Mouse (Mus musculus): ENCODE results near the gene Suv39h2. TPM values are rescaled to one million over a fixed set of nuclear protein-coding genes. Genes with fewer than 3 reads are reported as not detected.

Suv39h2 gene
- 2.8 and 3.1 TPM in 2 replicates for polyA plus RNA-seq (2015; fragmentation: Nextera tagmentation; extraction: Ambion mirVana)

DNA sequence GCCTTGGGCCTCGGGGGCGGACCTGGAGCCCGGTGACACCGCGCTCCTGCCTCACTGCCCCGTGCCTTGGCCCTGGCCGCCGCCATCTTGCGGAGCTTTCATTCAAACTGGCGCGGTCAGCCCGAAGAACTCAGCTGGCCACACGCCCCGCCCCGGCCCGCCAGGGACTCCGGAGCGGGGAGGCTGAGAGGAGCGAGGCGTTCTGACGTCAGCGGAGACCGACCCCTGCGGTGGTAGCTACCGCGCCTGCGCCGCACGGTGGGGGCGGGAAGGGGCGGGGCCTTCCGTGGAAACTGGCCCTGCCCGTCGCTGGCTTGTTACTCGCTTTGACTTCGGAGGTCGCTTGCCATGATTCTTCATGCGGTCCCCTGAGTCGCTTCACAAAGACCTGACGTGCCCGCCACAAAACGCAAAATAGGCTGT is at the start of gene Suv39h2:
TSS of gene Suv39h2 (minus strand) at position 171 of the 423 bp plus-strand sequence.
- no peak for TF ChIP-seq CTCF (IDR thresholded peaks at IDR 0.05; ENCODE audit: low read depth)
- peak within 1 kb of the TSS; percentile 75 for H3K27ac ChIP-seq (ENCODE audit: low read depth, low read length)
- peak; percentile 98 for ATAC-seq
- no peaks in the 10 kb centered on the region for H3K9me3 ChIP-seq (ENCODE audit: control insufficient read depth)
- peak within 1 kb of the TSS; percentile 96 for H3K4me3 ChIP-seq (ENCODE audit: low read depth, low read length)
- H3K4me1 ChIP-seq (replicated peaks; ENCODE audit: control insufficient read depth, insufficient read depth, low read length) = 0 out of 2 replicates have a peak, but pooled peaks cover 4% of the 10 kb centered on the region
- H3K36me3 ChIP-seq (ENCODE audit: control insufficient read depth, insufficient read depth) = no peaks in the 10 kb centered on the region
- H3K4me2 ChIP-seq (replicated peaks; ENCODE audit: low read depth) = peak within 1 kb of the TSS; percentile 98
- under 1% methylated on average over 41 of the region's 42 CpGs for WGBS
- H3K27me3 ChIP-seq (replicated peaks; ENCODE audit: control insufficient read depth, insufficient read depth, low read length) = no peaks in the 10 kb centered on the region
- H3K9ac ChIP-seq (ENCODE audit: low read depth, low read length) = peak within 1 kb of the TSS; percentile 71

DNA sequence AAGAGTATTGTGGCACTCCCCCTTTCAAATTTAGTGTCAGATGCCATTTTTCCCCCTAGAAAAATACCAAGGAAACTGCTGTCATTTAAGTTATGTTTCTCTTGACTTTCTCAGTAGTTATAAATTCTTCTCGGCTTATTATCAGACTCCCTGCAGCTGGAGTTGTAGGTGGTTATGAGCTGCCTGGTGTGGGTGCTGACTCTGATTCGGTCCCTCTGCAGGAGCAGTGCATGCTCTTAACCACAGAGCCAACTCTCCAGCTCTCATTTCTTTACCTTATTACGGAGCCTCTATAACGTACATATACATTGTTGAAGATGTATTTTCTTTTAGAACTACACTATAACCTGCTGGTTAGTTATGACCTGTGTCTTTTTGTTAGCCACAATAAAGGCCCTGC is 47.7 kb upstream of the Suv39h2 start:
- H3K4me1 ChIP-seq (replicated peaks; ENCODE audit: control insufficient read depth, insufficient read depth, low read length) = no peaks in the 10 kb centered on the region

DNA sequence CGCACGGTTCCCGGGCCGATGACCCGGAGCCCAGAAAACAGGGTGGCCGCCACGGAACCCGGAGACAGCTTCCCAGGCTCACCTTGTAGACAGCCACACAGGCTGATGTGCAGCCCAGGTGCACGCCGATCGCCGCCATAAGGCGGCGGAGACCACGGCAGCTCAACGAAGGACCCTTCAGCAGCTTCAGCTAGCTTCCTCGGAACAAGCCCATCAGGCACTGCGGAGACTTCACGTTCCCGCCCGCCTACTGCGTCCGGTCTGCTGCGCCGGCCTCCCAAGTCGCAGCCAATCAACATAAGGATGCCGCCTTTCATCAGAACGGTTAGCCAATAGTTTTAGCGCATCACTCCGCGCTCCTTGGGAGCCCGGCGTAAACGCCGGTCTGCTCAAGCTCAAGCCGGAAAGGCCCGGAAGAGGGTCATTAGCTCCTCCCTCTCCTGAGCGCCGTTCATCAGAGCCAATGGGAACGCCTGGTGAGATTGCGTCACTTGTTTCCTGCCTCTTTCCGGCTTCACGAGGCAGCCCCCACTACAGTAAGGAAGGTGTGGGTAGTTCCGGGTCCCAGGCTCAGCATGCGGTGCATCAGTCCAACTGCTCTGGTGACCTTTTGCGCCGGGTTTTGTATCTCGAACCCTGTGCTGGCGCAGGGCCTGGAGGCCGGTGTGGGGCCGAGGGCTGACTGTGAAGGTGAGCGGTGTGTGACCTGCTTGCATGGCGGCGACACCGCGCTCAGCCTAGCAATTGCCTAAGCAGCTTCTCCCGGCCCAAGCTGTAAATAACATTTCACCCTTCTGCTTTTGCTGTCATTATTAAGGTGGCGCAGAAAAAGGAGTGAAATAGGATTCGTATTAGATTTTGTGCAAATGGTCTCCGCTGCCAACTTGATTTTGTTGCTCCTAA is 38.0 kb upstream of the Suv39h2 start, which contains the start of the genes Gm45902, Hspa14 and Cdnf:
TSS of gene Gm45902 (minus strand) at position 239 of the 903 bp plus-strand sequence.
TSS of gene Hspa14 (minus strand) at position 263 of the 903 bp plus-strand sequence.
TSS of gene Cdnf (plus strand) at position 479 of the 903 bp plus-strand sequence.
- WGBS = under 1% methylated on average over 60 of the region's 60 CpGs
- TF ChIP-seq CTCF (IDR thresholded peaks at IDR 0.05; ENCODE audit: low read depth) = peak; percentile 27; the same call in 1 of the 2 replicates
- Histone ChIP-seq H3K36me3 (ENCODE audit: control insufficient read depth, insufficient read depth) (peaks cover 18% of the 10 kb centered on the region), H3K27me3 (replicated peaks; ENCODE audit: control insufficient read depth, insufficient read depth, low read length) (no peaks in the 10 kb centered on the region), H3K9me3 (ENCODE audit: control insufficient read depth) (no peaks in the 10 kb centered on the region), H3K4me1 (replicated peaks; ENCODE audit: control insufficient read depth, insufficient read depth, low read length) (no peaks in the 10 kb centered on the region; the same call in 1 of the 2 replicates), H3K27ac (ENCODE audit: low read depth, low read length) (peak within 1 kb of the TSS; percentile 83), H3K4me3 (ENCODE audit: low read depth, low read length) (peak within 1 kb of the TSS; percentile 85), H3K9ac (ENCODE audit: low read depth, low read length) (peak within 1 kb of the TSS; percentile 91), H3K4me2 (replicated peaks; ENCODE audit: low read depth) (peak within 1 kb of the TSS; percentile 94)
- peak; percentile 100 for ATAC-seq

More for the DNA sequence above, 47.7 kb upstream of the Suv39h2 start:
- no peaks in the 10 kb centered on the region for H3K36me3 ChIP-seq (ENCODE audit: control insufficient read depth, insufficient read depth)
- no peaks in the 10 kb centered on the region for H3K9me3 ChIP-seq (ENCODE audit: control insufficient read depth)
- no peak for TF ChIP-seq CTCF (IDR thresholded peaks at IDR 0.05; ENCODE audit: low read depth)
- H3K4me3 ChIP-seq (ENCODE audit: low read depth, low read length) = no peak overlapping the region
- no peak overlapping the region for H3K27ac ChIP-seq (ENCODE audit: low read depth, low read length)
- H3K9ac ChIP-seq (ENCODE audit: low read depth, low read length) = no peak overlapping the region
- no peaks in the 10 kb centered on the region for H3K27me3 ChIP-seq (replicated peaks; ENCODE audit: control insufficient read depth, insufficient read depth, low read length)
- no peak for ATAC-seq
- WGBS = 73% methylated on average over 4 of the region's 4 CpGs
- no peak overlapping the region for H3K4me2 ChIP-seq (replicated peaks; ENCODE audit: low read depth)

DNA sequence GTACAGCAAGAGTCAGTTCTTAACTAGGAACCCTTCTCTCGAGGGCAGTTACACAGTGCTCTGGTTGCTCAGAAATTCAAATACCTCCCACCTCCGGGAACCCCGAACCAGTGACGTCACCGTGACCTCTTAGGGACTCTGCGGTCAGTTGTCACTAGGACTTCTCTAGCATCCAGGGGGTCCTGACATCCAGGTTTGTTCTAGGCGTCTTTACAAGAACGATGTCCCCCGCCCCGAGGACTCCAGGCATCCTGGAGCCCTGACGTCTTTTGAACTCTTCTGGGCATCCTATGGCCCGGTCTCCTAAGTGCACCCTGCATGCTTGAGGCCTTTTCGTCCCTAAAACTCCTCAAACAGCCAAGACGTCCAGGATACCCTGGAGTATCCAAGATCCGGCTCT is 37.2 kb upstream of the Suv39h2 start:
- Histone ChIP-seq H3K4me1 (replicated peaks; ENCODE audit: control insufficient read depth, insufficient read depth, low read length) (no peaks in the 10 kb centered on the region; the same call in 1 of the 2 replicates), H3K9ac (ENCODE audit: low read depth, low read length) (peak overlapping the region; percentile 91), H3K9me3 (ENCODE audit: control insufficient read depth) (no peaks in the 10 kb centered on the region), H3K4me3 (ENCODE audit: low read depth, low read length) (peak overlapping the region; percentile 85), H3K27me3 (replicated peaks; ENCODE audit: control insufficient read depth, insufficient read depth, low read length) (no peaks in the 10 kb centered on the region), H3K4me2 (replicated peaks; ENCODE audit: low read depth) (peak overlapping the region; percentile 94), H3K36me3 (ENCODE audit: control insufficient read depth, insufficient read depth) (peaks cover 20% of the 10 kb centered on the region), H3K27ac (ENCODE audit: low read depth, low read length) (peak overlapping the region; percentile 83)
- no peak for ATAC-seq
- no peak for TF ChIP-seq CTCF (IDR thresholded peaks at IDR 0.05; ENCODE audit: low read depth)
- WGBS = 0% methylated on average over 15 of the region's 15 CpGs

DNA sequence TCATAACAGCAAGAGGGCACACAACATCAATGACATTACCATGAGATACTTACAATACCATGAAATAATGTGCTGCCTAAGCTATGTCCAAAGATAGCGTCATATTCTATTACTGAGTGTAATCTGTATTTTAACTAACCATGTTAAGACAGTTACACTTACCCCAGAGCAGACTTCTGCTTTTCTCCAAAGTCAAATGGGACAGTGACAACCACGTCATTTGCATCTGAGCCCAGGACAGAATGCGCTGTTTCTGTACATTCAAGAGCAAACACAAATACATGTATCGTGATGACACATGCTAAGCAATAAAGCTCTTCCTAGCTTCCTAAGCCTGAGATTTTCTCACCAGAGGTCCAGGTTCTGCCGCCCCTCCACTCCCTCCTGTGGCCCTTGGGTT is 26.1 kb upstream of the Suv39h2 start:
- H3K9ac ChIP-seq (ENCODE audit: low read depth, low read length) = no peak overlapping the region
- peaks cover 51% of the 10 kb centered on the region for H3K36me3 ChIP-seq (ENCODE audit: control insufficient read depth, insufficient read depth)
- no peak overlapping the region for H3K4me3 ChIP-seq (ENCODE audit: low read depth, low read length)
- TF ChIP-seq CTCF (IDR thresholded peaks at IDR 0.05; ENCODE audit: low read depth) = no peak
- no peak for ATAC-seq
- 92% methylated on average over 5 of the region's 5 CpGs for WGBS
- no peaks in the 10 kb centered on the region for H3K27me3 ChIP-seq (replicated peaks; ENCODE audit: control insufficient read depth, insufficient read depth, low read length)
- no peaks in the 10 kb centered on the region for H3K9me3 ChIP-seq (ENCODE audit: control insufficient read depth)
- H3K27ac ChIP-seq (ENCODE audit: low read depth, low read length) = no peak overlapping the region
- H3K4me1 ChIP-seq (replicated peaks; ENCODE audit: control insufficient read depth, insufficient read depth, low read length) = no peaks in the 10 kb centered on the region
- no peak overlapping the region for H3K4me2 ChIP-seq (replicated peaks; ENCODE audit: low read depth)

- 90% methylated on average over 6 of the region's 6 CpGs for WGBS
- no peak overlapping the region for H3K4me3 ChIP-seq (ENCODE audit: low read depth, low read length)
- H3K4me2 ChIP-seq (replicated peaks; ENCODE audit: low read depth) = no peak overlapping the region
- H3K27ac ChIP-seq (ENCODE audit: low read depth, low read length) = no peak overlapping the region
- no peaks in the 10 kb centered on the region for H3K27me3 ChIP-seq (replicated peaks; ENCODE audit: control insufficient read depth, insufficient read depth, low read length)
- no peak for TF ChIP-seq CTCF (IDR thresholded peaks at IDR 0.05; ENCODE audit: low read depth)
- no peak overlapping the region for H3K9ac ChIP-seq (ENCODE audit: low read depth, low read length)
- no peak for ATAC-seq
- peaks cover 54% of the 10 kb centered on the region for H3K36me3 ChIP-seq (ENCODE audit: control insufficient read depth, insufficient read depth)
- no peaks in the 10 kb centered on the region for H3K9me3 ChIP-seq (ENCODE audit: control insufficient read depth)
- H3K4me1 ChIP-seq (replicated peaks; ENCODE audit: control insufficient read depth, insufficient read depth, low read length) = no peaks in the 10 kb centered on the region
Measured at GRCm38 (mm10) chr2:3499543-3499942, 24.7 kb upstream of the Suv39h2 start.

All from intestine, postnatal 0 days (tissue).